Mouse (Mus musculus) left cerebral cortex, postnatal 14 days (tissue): ENCODE data around the gene Mnx1. TPM values are rescaled to one million over a fixed set of nuclear protein-coding genes. Genes with fewer than 3 reads are reported as not detected.

ENCODE experiments used
- total RNA-seq, 2 experiments: library from RNA; stranded (reverse); gene quantifications; 2 replicates each; pipeline ENCODE4 v1.2.3; 2021

Gene Mnx1
- total RNA-seq, 2 experiments from 2014 or later, result not detected

Other genes with a start within 250 kb of the Mnx1 start
- gene Lmbr1, start 100.1 kb downstream of the Mnx1 start, total RNA-seq, result 10 to 100 TPM; 35.4 to 36.7 TPM
- gene Nom1, start 43.8 kb downstream of the Mnx1 start, total RNA-seq, result 10 to 100 TPM; 20.3 to 20.9 TPM
- gene Ube3c, start 90.8 kb upstream of the Mnx1 start, total RNA-seq, result 10 to 100 TPM; 77.2 to 82.0 TPM